Mouse (Mus musculus) neural tube, embryonic 11.5 days (tissue): ENCODE data around the gene Lhfpl2. TPM values are rescaled to one million over a fixed set of nuclear protein-coding genes. Genes with fewer than 3 reads are reported as not detected.
A peak's percentile ranks its signal among the peaks of the same experiment; 100 is the strongest.

Experiments
- ATAC-seq: fragments of 200-750 bp; cut with Nextera tagmentation; 2 replicates; pipeline ENCODE4 v1.8.0; 2017; ENCODE audit warnings: moderate number of reproducible peaks, mild to moderate bottlenecking, moderate TSS enrichment, moderate library complexity; ENCODE audit not compliant: insufficient read depth, low FRiP score, low TSS enrichment
- DNase-seq: peaks from one replicate; pipeline ENCODE4 v3.0.0-alpha.2; 2015; ENCODE audit warnings: low spot score
- H3K27ac ChIP-seq: fragments of 300-500 bp; sonication (generic); 2 replicates; pipeline ENCODE4 v1.5.1; 2014; ENCODE audit warnings: low read depth, mild to moderate bottlenecking, low read length
- H3K27me3 ChIP-seq: fragments of 300-500 bp; sonication (generic); 2 replicates; pipeline ENCODE4 v1.6.1; 2014; ENCODE audit warnings: mild to moderate bottlenecking, low read length, mixed read lengths; ENCODE audit not compliant: control insufficient read depth, insufficient read depth
- H3K36me3 ChIP-seq: fragments of 300-500 bp; sonication (generic); 2 replicates; pipeline ENCODE4 v1.6.1; 2014; ENCODE audit warnings: mild to moderate bottlenecking, low read length, moderate library complexity, mixed read lengths; ENCODE audit not compliant: control insufficient read depth, insufficient read depth
- H3K4me1 ChIP-seq: fragments of 300-500 bp; sonication (generic); 2 replicates; pipeline ENCODE4 v1.6.1; 2014; ENCODE audit warnings: low read length, mixed read lengths; ENCODE audit not compliant: control insufficient read depth, insufficient read depth
- H3K4me2 ChIP-seq: fragments of 300-500 bp; sonication (generic); 2 replicates; pipeline ENCODE4 v1.6.1; 2014; ENCODE audit warnings: low read depth, mild to moderate bottlenecking, moderate library complexity
- H3K4me3 ChIP-seq: fragments of 300-500 bp; sonication (generic); 2 replicates; pipeline ENCODE4 v1.5.1; 2014; ENCODE audit warnings: low read depth, low read length
- H3K9ac ChIP-seq: fragments of 300-500 bp; sonication (generic); 2 replicates; pipeline ENCODE4 v1.6.1; 2014; ENCODE audit warnings: mild to moderate bottlenecking, low read length
- H3K9me3 ChIP-seq: fragments of 300-500 bp; sonication (generic); 2 replicates; pipeline ENCODE4 v1.6.1; 2016; ENCODE audit warnings: low read length; ENCODE audit not compliant: control insufficient read depth
- WGBS: fragments of 180-500 bp; shearing (Covaris S2); extraction: QIAGEN DNeasy Blood & Tissue Kit; methylation state at CpG from one replicate; pipeline ENCODE4 v1.1.7; 2014; 5-methylcytosine and 5-hydroxymethylcytosine counted together
- polyA plus RNA-seq: library from polyadenylated mRNA; unstranded; fragments of >200 nt; fragmentation: Nextera tagmentation; extraction: Ambion mirVana; gene quantifications from 2 replicates; pipeline ENCODE4 v1.2.1, GENCODE M21; 2014

Lhfpl2 gene
- polyA plus RNA-seq, 1 experiment from 2014 or later, result 25.2 TPM

DNA sequence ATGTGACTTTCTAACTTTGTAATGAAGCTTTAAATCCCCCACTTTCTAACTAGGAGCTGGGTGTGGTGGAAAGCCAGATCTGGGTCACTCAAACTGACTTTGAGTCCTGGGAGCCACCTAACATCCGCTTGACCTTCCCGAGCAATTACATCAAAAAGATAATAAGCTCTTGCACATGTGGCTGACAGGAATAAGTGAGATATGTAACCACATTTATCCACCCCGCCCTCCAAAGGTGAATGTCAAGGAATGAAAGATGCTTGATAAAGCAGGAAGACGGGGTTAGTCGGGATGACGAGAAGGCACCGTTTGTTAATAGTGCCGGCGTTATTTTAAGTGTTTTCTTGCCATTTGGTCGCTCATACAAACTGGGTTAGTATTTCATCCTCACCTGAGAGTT is 41.5 kb downstream of the Lhfpl2 start:
- WGBS, result 88% methylated on average over 10 of the region's 10 CpGs
- Histone ChIP-seq H3K27ac (no peak overlapping the region), H3K9me3 (no peaks in the 10 kb centered on the region), H3K36me3 (no peaks in the 10 kb centered on the region), H3K4me2 (no peak overlapping the region), H3K4me1 (no peaks in the 10 kb centered on the region; the same call in 1 of the 2 replicates), H3K4me3 (no peak overlapping the region), H3K9ac (no peak overlapping the region), H3K27me3 (no peaks in the 10 kb centered on the region)
- ATAC-seq (no peak), DNase-seq (no peak)

DNA sequence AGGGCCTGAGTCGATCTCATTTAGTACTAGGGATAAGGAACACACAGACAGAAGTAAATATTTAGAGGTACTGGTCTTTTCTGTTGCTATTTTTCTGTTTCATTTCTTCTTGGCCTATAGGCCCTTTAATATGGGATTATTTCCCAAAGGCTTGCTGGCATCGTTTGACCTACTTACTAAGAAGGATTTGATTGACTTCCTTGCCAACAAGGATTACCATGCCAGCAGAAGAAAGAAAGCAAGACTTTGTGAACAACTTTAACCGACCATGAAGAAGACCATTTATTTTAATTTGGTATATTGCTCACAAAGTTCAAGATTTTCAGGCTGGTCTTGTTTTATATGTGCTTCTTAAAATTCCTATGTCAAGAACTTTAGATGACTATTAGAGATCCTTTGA is 42.8 kb downstream of the Lhfpl2 start:
- Histone ChIP-seq H3K4me3 (no peak overlapping the region), H3K9ac (no peak overlapping the region), H3K4me2 (no peak overlapping the region), H3K27ac (no peak overlapping the region), H3K4me1 (no peaks in the 10 kb centered on the region; the same call in 1 of the 2 replicates), H3K27me3 (no peaks in the 10 kb centered on the region), H3K36me3 (no peaks in the 10 kb centered on the region), H3K9me3 (no peaks in the 10 kb centered on the region)
- DNase-seq (no peak), ATAC-seq (no peak)
- WGBS, result 89% methylated on average over 3 of the region's 3 CpGs

DNA sequence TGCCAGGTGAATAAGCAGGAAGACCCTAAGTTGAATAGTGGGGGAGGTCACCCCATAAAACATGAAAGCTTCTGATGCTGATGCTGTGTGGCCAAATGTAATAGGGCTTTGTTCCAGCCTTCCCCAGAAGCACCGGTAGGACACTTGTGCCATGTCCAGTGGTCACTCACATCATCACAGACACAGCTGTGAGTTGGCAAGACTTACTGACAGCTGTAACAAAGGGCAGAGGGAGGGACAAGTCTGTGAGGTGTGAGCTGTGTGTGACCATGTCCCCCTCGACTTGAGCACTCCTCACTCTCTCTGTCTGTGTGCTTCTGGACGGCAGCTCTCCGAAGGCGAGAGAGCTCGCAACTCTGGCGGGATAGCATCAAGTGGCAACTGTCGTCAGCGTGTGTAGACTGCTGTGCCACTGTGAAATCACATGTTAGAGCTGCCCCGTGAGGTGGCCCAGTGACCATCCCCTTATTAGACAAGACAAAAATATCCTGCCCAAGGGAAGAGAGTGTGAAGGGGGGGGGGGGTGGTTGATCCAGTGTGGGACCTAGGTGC is 43.5 kb downstream of the Lhfpl2 start:
- no peak overlapping the region for H3K27ac ChIP-seq
- no peak overlapping the region for H3K4me2 ChIP-seq
- WGBS, result 75% methylated on average over 10 of the region's 10 CpGs
- DNase-seq (no peak), ATAC-seq (no peak)
- no peaks in the 10 kb centered on the region for H3K36me3 ChIP-seq
- H3K9ac ChIP-seq, result no peak overlapping the region
- H3K9me3 ChIP-seq, result no peaks in the 10 kb centered on the region
- H3K4me1 ChIP-seq, result no peaks in the 10 kb centered on the region; the same call in 1 of the 2 replicates
- no peaks in the 10 kb centered on the region for H3K27me3 ChIP-seq
- H3K4me3 ChIP-seq, result no peak overlapping the region

DNA sequence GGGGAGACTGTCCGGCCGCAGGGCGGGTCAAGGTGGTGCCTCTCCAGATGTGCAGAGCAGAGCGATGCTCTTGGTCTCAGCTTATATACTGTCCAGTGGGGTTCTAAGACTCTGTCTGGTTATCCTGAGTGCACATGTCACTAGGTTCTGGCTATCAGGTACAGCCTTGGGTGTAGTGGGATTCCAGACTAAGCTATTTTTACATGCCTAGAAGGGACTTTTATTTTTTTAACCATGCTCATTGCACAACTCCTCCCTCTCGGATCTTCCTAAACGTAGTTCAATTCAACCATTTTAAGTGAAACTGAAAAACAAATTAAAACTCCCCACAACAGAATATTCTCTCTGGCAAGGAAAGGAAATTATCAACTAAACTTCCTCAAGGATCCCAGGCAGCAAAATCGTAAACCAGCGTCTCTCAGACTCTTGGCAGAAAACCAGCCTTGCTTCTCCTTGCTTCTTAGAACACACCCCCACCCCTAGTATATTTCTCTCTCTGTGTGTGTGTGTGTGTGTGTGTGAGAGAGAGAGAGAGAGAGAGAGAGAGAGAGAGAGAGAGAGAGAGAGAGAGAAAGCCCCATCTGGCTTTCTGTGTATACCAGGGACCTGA is 47.4 kb downstream of the Lhfpl2 start:
- DNase-seq (no peak), ATAC-seq (no peak)
- H3K36me3 ChIP-seq, result no peaks in the 10 kb centered on the region
- no peak overlapping the region for H3K27ac ChIP-seq
- no peaks in the 10 kb centered on the region for H3K9me3 ChIP-seq
- WGBS, result 90% methylated on average over 8 of the region's 8 CpGs
- H3K4me1 ChIP-seq, result no peaks in the 10 kb centered on the region; the same call in 1 of the 2 replicates
- H3K9ac ChIP-seq, result no peak overlapping the region
- H3K27me3 ChIP-seq, result no peaks in the 10 kb centered on the region
- H3K4me3 ChIP-seq, result no peak overlapping the region
- no peak overlapping the region for H3K4me2 ChIP-seq

DNA sequence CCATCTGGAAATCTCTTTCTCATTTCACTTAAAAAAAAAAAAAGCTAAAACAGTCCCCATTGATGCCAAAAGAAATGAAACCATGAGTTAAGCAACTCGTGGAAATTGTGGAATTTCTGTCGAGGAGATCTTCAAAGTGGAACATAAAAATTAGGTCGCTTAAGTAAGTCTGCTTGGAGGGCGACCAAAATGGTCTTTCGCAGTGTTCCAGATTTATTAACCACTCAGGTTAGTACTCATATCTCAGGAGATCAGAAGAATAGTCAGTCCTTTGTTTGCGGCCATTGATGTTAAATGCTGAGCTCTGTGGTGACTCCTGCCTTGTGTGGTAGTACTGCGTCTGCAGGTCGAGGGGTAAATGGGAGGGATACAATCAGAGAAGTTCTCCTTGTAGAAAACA is 48.8 kb downstream of the Lhfpl2 start:
- Histone ChIP-seq H3K4me3 (no peak overlapping the region), H3K9ac (no peak overlapping the region), H3K4me1 (no peaks in the 10 kb centered on the region), H3K9me3 (no peaks in the 10 kb centered on the region), H3K36me3 (no peaks in the 10 kb centered on the region), H3K27ac (no peak overlapping the region), H3K27me3 (no peaks in the 10 kb centered on the region), H3K4me2 (no peak overlapping the region)
- ATAC-seq (no peak), DNase-seq (no peak)
- 85% methylated on average over 8 of the region's 8 CpGs for WGBS

GRCm38 (mm10) chr13:94106983-94107382 is 49.4 kb downstream of the Lhfpl2 start:
- H3K27me3 ChIP-seq, result no peaks in the 10 kb centered on the region
- no peak for DNase-seq
- ATAC-seq, result no peak
- H3K36me3 ChIP-seq, result no peaks in the 10 kb centered on the region
- WGBS, result 82% methylated on average over 7 of the region's 7 CpGs
- no peak overlapping the region for H3K27ac ChIP-seq
- H3K4me3 ChIP-seq, result no peak overlapping the region
- H3K9me3 ChIP-seq, result no peaks in the 10 kb centered on the region
- H3K4me2 ChIP-seq, result no peak overlapping the region
- no peaks in the 10 kb centered on the region for H3K4me1 ChIP-seq
- H3K9ac ChIP-seq, result no peak overlapping the region

DNA sequence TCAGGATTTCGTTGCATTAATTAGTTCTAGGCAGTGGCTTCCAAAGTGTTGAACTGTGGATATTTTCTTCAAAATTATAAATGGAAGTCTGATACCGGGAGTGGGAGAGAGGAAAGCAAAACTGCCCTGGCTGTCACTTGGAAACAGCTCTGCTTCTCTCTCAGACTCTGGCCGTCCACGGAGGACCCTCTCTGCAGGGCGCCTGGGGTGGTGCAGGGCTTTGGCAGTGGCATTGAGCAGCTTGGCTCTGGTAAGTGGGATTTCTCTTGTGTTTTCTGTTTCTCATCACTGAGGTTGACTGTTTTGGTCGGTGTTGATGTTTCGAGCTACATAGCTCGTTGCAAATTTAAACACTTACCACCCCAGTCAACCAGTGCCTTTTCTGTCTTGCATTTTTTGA is 53.0 kb downstream of the Lhfpl2 start:
- H3K4me2 ChIP-seq, result no peak overlapping the region
- no peaks in the 10 kb centered on the region for H3K4me1 ChIP-seq
- no peaks in the 10 kb centered on the region for H3K27me3 ChIP-seq
- H3K27ac ChIP-seq, result no peak overlapping the region
- DNase-seq, result no peak
- H3K4me3 ChIP-seq, result no peak overlapping the region
- WGBS, result 86% methylated on average over 8 of the region's 8 CpGs
- H3K36me3 ChIP-seq, result no peaks in the 10 kb centered on the region
- no peaks in the 10 kb centered on the region for H3K9me3 ChIP-seq
- no peak for ATAC-seq
- H3K9ac ChIP-seq, result no peak overlapping the region

DNA sequence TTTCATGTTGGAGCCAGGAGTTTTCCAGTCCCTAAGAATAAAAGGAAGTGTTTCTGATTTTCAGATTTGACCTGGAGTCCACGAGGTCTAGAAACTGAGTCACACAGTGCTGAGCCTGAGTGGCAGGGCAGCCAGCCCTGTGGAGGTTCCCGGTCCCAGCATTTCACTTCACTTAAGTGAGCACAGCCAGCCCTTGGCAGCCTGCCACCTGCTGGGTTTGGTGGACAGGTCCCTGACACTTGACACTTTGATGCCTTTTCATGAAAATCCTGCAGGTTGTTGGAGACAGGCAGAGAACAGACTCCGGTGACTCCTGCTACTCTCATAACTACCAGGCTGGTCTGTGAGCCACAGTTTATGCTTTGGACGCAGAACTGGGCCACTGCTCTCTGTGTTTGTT is 57.9 kb downstream of the Lhfpl2 start:
- ATAC-seq (no peak), DNase-seq (no peak)
- Histone ChIP-seq H3K27ac (no peak overlapping the region), H3K36me3 (no peaks in the 10 kb centered on the region), H3K9me3 (no peaks in the 10 kb centered on the region), H3K27me3 (no peaks in the 10 kb centered on the region), H3K4me2 (no peak overlapping the region), H3K9ac (no peak overlapping the region), H3K4me1 (peaks cover 3% of the 10 kb centered on the region; the same call in 1 of the 2 replicates), H3K4me3 (no peak overlapping the region)
- 51% methylated on average over 4 of the region's 4 CpGs for WGBS

GRCm38 (mm10) chr13:94116705-94117410 is 59.3 kb downstream of the Lhfpl2 start:
- no peak overlapping the region for H3K9ac ChIP-seq
- H3K9me3 ChIP-seq, result no peaks in the 10 kb centered on the region
- H3K27ac ChIP-seq, result no peak overlapping the region; the same call in 1 of the 2 replicates
- DNase-seq (peak; percentile 40), ATAC-seq (no peak)
- no peak overlapping the region for H3K4me2 ChIP-seq
- no peaks in the 10 kb centered on the region for H3K27me3 ChIP-seq
- 25% methylated on average over 13 of the region's 13 CpGs for WGBS
- no peaks in the 10 kb centered on the region for H3K36me3 ChIP-seq
- H3K4me3 ChIP-seq, result no peak overlapping the region
- peaks cover 3% of the 10 kb centered on the region; the same call in 1 of the 2 replicates for H3K4me1 ChIP-seq
